Mouse (Mus musculus): ENCODE measurements around the gene Padi2. TPM values are rescaled to one million over a fixed set of nuclear protein-coding genes. Genes with fewer than 3 reads are reported as not detected.

Padi2 gene
- 1.8 TPM for polyA plus RNA-seq (2014; fragmentation: Illumina TruSeq; extraction: RNeasy Lipid Tissue Mini Kit (QIAGEN cat#74804); ENCODE audit: insufficient read depth, low read depth, low replicate concordance)

GRCm38 (mm10) chr4:140906076-140906826 lies at the start of gene Padi2:
Gene Padi2, plus strand, starts transcription at chr4:140906344.

GRCm38 (mm10) chr4:140960781-140961466 lies 54.8 kb downstream of the Padi2 start, which contains the start of gene Sdhb:
Gene Sdhb, plus strand, starts transcription at chr4:140961203.

GRCm38 (mm10) chr4:140986711-140987395 lies 80.7 kb downstream of the Padi2 start, which contains the start of gene Atp13a2:
Gene Atp13a2, plus strand, starts transcription at chr4:140986873.

Other genes starting within 250 kb of the Padi2 start
- 7.9 TPM for gene Arhgef10l, start 240.3 kb upstream of the Padi2 start, polyA plus RNA-seq (2014; fragmentation: Illumina TruSeq; extraction: RNeasy Lipid Tissue Mini Kit (QIAGEN cat#74804); ENCODE audit: insufficient read depth, low read depth, low replicate concordance)
- 27.5 TPM for gene Rcc2, start 205.8 kb upstream of the Padi2 start, polyA plus RNA-seq (2014; fragmentation: Illumina TruSeq; extraction: RNeasy Lipid Tissue Mini Kit (QIAGEN cat#74804); ENCODE audit: insufficient read depth, low read depth, low replicate concordance)
- not detected for gene Padi6, start 163.7 kb upstream of the Padi2 start, polyA plus RNA-seq (2014; fragmentation: Illumina TruSeq; extraction: RNeasy Lipid Tissue Mini Kit (QIAGEN cat#74804); ENCODE audit: insufficient read depth, low read depth, low replicate concordance)
- gene Padi4, start 132.1 kb upstream of the Padi2 start, polyA plus RNA-seq (2014; fragmentation: Illumina TruSeq; extraction: RNeasy Lipid Tissue Mini Kit (QIAGEN cat#74804); ENCODE audit: insufficient read depth, low read depth, low replicate concordance) = 2.3 TPM
- gene Padi3, start 95.7 kb upstream of the Padi2 start, polyA plus RNA-seq (2014; fragmentation: Illumina TruSeq; extraction: RNeasy Lipid Tissue Mini Kit (QIAGEN cat#74804); ENCODE audit: insufficient read depth, low read depth, low replicate concordance) = not detected
- 0.19 TPM for gene Padi1, start 60.6 kb upstream of the Padi2 start, polyA plus RNA-seq (2014; fragmentation: Illumina TruSeq; extraction: RNeasy Lipid Tissue Mini Kit (QIAGEN cat#74804); ENCODE audit: insufficient read depth, low read depth, low replicate concordance)
- 125 TPM for gene Sdhb, start 54.9 kb downstream of the Padi2 start, polyA plus RNA-seq (2014; fragmentation: Illumina TruSeq; extraction: RNeasy Lipid Tissue Mini Kit (QIAGEN cat#74804); ENCODE audit: insufficient read depth, low read depth, low replicate concordance)
- 28.3 TPM for gene Atp13a2, start 80.5 kb downstream of the Padi2 start, polyA plus RNA-seq (2014; fragmentation: Illumina TruSeq; extraction: RNeasy Lipid Tissue Mini Kit (QIAGEN cat#74804); ENCODE audit: insufficient read depth, low read depth, low replicate concordance)
- 71.8 TPM for gene Mfap2, start 104.1 kb downstream of the Padi2 start, polyA plus RNA-seq (2014; fragmentation: Illumina TruSeq; extraction: RNeasy Lipid Tissue Mini Kit (QIAGEN cat#74804); ENCODE audit: insufficient read depth, low read depth, low replicate concordance)
- gene Crocc, start 154.2 kb downstream of the Padi2 start, polyA plus RNA-seq (2014; fragmentation: Illumina TruSeq; extraction: RNeasy Lipid Tissue Mini Kit (QIAGEN cat#74804); ENCODE audit: insufficient read depth, low read depth, low replicate concordance) = 5.1 TPM
- 54.8 TPM for gene Necap2, start 172.0 kb downstream of the Padi2 start, polyA plus RNA-seq (2014; fragmentation: Illumina TruSeq; extraction: RNeasy Lipid Tissue Mini Kit (QIAGEN cat#74804); ENCODE audit: insufficient read depth, low read depth, low replicate concordance)
- not detected for gene Spata21, start 182.0 kb downstream of the Padi2 start, polyA plus RNA-seq (2014; fragmentation: Illumina TruSeq; extraction: RNeasy Lipid Tissue Mini Kit (QIAGEN cat#74804); ENCODE audit: insufficient read depth, low read depth, low replicate concordance)
- 56.3 TPM for gene Szrd1, start 233.4 kb downstream of the Padi2 start, polyA plus RNA-seq (2014; fragmentation: Illumina TruSeq; extraction: RNeasy Lipid Tissue Mini Kit (QIAGEN cat#74804); ENCODE audit: insufficient read depth, low read depth, low replicate concordance)
- 4.7 TPM for gene Fbxo42, start 241.6 kb downstream of the Padi2 start, polyA plus RNA-seq (2014; fragmentation: Illumina TruSeq; extraction: RNeasy Lipid Tissue Mini Kit (QIAGEN cat#74804); ENCODE audit: insufficient read depth, low read depth, low replicate concordance)

Measured in lung, adult 10 weeks (tissue).